Mouse (Mus musculus) urinary bladder, postnatal 4 days (tissue): ENCODE data around the gene Auts2.

ENCODE experiments used
- DNase-seq, 2 experiments: peaks; one replicate each; pipeline ENCODE4 v3.0.0; 2021 to 2022; ENCODE audit warnings: low spot score in 2 of 2

Gene Auts2

DNA sequence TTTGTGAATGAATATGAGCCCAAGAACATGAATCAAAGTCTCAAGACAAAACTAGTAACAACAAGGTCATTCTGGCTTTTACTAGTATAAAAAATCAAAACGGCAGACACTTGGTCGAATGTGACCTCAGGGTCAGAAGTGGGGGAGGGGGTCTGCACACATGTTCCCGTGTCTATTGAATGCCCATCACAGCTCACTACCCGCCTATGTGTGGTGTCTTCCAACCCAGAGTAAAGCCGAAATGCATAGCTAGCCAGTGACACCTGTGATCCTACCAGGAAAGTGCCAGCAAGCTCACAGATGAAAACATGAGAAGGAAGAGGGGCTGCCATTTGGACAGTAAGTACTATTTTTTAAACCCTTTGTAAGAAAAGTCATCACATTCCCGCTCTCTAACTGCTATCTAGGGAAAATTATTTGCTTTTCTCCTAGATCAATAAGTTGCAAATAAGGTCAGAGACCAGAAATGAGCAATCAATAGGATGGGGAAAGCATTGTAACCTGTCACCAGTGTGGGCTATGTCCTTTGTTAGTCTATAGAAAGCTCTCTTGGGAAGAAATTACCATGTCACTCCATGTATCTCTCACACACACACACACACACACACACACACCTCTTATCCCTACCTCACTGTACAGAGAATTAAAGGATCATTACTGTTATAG, 94.6 kb downstream of the Auts2 start:
- no peak for DNase-seq

GRCm38 (mm10) chr5:132445213-132445954, 97.8 kb downstream of the Auts2 start:
- DNase-seq: no peak

GRCm38 (mm10) chr5:132442948-132443347, 100.2 kb downstream of the Auts2 start:
- no peak for DNase-seq

GRCm38 (mm10) chr5:132438414-132438813, 104.7 kb downstream of the Auts2 start:
- DNase-seq: no peak

- no peak for DNase-seq
These were observed 105.2 kb downstream of the Auts2 start for GRCm38 (mm10) chr5:132437994-132438393.

GRCm38 (mm10) chr5:132437478-132437877, 105.7 kb downstream of the Auts2 start:
- no peak for DNase-seq

GRCm38 (mm10) chr5:132436901-132437300, 106.2 kb downstream of the Auts2 start:
- no peak for DNase-seq

DNA sequence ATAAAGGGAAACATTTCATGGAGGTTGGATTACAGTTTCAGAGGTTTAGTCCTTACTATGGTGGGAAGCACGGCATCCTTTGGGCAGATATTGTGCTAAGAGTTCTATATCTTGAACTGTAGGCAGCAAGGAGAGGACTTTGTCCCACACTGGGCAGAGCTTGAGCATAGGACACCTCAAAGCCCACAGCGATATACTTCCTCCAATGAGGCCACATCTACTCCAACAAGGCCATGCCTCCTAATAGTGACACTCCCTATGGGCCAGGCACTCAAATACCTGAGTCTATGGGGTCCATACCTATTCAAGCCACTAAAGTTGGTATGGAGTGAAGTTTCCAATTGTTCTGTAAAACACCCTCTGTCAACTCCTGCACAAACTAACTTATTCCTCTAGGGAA, 106.7 kb downstream of the Auts2 start:
- DNase-seq: no peak

DNA sequence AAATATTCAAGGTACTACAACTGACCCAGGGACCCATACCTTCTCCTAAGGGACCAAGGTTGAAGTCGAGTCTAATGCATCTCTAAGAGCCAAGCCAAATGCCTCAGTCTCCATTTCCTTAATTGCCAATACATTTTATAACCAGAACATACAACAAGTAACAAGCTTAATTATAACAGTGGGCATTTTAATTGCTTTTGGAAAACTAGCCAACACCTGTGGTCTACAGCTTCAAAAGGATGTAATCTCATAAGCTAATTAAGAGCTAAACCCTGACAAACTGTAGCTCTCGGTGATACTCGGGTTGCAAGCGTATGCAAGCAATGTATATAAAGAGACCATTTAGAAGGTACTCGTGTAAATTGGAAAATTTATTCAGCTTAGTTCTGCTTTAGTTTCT, 107.7 kb downstream of the Auts2 start:
- no peak for DNase-seq

DNA sequence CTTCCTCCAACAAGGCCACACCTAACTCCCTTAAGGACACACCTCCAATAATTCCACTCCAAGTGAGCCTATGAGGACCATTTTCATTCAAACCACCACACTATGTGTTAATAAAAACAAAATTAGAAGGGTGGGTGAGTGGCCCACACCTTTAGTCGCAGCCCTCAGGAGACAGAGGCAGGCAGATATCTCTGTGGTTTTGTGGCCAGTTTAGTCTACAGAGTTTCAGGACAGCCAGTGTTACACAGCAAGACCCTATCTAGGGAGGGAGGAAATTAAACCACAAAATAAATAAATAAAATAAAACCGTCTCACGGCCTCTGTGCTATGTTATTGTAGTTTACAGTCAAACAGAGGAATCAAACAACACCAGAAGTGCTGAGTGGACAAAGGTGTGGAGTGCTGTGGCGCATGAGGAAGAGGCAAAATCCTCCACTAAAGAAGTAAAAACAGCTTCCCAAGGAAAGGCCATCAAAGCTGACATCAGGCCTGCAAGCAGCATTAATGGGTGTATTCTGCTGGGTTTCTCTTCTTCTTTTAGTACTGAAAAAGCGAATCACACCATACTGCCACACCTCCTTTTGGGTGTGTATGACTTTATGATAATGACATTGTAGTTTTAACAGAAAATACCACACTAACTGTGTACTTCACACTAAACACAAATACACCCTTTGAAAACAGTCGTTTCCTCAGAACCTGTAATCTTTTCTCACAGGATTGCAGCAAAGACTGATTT, 109.6 kb downstream of the Auts2 start:
- DNase-seq: no peak

- DNase-seq: no peak
These were observed 113.8 kb downstream of the Auts2 start for GRCm38 (mm10) chr5:132429363-132429762.

- no peak for DNase-seq
These were observed 116.8 kb downstream of the Auts2 start for GRCm38 (mm10) chr5:132426342-132426741.

DNA sequence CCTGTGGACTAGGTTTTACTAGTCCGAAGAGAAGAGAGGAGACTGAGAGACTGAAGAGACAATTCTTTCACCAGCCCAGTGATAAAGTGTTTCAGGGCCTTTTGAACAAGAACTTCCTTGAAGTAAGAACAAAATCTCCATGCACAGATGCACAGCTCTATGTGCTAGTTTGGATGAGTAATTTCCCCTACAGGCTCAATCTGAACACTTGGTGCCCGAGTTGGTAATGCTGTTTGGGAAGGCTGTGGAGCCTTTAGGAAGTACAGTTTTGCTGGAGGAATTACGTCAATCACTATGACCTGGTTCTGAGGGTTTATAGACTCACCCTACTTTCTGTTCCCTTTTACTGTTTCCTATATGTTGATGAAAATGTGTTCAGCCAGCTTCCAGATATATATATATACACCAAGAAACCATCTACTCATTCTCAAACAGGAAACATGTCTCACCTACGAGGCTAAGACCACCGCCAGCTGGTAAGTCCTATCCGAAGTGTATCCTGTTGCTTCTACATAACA, 117.3 kb downstream of the Auts2 start:
- DNase-seq: no peak

DNA sequence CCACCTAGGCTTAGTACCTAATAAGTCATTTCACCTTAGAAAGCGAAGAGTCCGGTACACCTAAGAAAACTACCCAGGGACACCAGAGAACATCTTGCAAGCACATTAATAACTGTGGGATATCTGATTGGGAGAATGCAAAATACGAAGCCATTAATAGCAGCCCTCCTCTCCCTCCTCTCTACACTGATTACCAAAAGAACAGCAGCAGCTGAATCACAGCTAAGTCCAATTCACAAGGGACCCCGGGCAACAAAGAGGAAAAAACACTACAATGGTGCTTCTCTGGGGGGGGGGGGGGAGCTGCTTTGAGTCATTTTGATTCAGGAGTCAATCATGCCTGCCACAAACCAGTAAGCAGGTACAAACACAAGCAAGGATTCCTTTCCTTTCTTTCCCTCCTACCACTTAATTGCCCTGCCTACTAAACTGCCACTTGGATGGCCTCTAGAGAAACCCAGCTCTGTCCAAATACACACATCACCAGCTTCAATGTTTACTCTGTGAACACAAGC, 132.7 kb downstream of the Auts2 start:
- no peak for DNase-seq

GRCm38 (mm10) chr5:132408892-132409575, 134.1 kb downstream of the Auts2 start:
- DNase-seq: no peak

DNA sequence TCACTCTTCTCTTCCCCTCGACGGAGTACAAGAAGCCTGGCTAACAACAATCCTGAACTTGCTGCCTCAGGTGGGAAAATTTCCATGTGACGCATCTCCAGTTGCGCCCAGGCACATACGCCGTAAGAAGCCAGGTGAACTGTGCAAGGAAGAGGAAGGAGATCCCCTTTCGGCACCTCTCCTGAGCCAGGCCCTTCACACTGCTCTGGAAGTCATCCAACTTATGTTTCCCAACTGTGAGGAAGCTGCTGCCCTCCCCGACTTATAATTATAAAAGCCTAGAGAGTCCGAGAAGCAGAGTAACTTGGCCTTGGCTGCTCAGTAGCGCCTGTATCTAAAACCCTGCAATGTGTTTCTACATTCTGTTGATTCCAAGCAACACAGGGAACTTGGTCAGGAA, 142.6 kb downstream of the Auts2 start:
- DNase-seq: no peak

DNA sequence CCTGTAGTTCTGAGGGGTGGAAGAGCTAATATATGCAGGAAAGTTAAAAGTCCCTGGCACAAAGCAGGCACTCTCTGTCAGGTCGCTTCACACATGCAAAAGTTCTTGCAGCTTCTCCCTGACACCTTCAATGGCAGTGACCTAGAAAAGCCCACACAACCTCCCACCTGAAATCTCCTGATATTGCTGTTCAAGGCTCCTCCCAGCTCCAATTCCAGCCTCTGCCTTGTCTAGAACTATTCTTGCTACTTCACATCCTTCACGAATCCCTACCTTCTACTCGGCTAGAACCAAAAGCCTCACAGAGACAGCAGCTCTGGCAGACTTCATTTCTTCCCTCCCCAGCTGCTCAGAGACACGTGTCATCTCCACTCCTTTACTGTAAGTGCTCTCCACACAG, 143.7 kb downstream of the Auts2 start:
- no peak for DNase-seq

DNA sequence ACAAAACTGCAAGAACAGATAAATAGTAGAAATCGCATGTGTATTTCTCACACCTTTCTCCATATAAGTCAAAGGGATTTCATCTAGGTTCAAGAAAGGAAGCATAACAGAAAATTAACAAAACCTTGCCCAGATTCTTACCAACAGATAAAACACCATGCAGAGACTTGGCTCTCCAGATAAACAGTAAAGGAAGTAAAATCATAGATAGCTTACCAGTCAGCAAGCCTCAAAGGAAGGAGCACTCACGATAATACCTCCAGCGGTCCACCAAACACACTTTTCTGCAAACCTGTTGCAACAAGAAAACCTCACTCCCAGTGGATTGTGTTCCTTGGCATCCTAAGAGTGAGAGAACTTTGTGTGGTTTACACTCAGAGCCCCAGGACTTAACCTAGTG, 147.2 kb downstream of the Auts2 start:
- no peak for DNase-seq

DNA sequence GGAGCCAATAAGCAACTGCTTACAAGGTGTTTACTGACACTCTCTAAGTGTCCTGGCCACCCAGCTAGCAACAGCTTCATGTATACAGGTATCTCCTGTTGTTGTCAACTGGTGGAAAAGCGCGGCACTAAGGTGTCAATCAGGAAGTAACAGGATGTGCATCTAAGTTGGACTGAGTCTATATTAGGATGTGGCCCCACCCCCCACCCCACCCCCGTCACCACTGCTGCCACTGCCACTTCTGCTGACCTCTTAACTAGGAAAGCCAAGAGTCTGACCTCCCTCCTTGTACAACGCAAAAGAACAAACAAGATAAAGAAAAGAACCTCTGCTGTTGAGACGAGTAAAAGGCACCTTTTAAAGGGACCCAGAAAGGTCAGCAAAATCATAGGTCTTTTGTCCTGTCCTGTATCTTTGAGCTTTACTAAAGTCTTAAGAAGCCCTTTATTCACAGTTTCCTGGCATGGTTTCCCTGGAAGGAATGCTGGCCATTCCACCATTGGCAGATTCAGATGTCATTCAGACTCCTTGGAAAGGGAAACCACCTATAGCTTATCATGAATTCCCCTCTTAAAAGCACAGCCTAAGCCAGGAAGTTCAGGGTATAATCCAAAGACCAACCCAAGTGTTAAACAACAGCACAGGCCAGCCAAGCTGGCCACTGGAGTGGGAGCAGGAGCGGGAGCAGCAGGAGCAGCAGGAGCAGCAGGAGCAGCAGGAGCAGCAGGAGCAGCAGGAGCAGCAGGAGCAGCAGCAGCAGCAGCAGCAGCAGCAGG, 148.2 kb downstream of the Auts2 start:
- DNase-seq: no peak

GRCm38 (mm10) chr5:132391831-132392763, 151.0 kb downstream of the Auts2 start:
- no peak for DNase-seq
